Mouse (Mus musculus): Measurements from ENCODE around the gene Morn5.

Gene Morn5

GRCm38 (mm10) chr2:36048748-36049566 lies at the start of gene Morn5, which contains the start of gene Ndufa8:
Gene Morn5, plus strand, starts transcription at chr2:36049458.
Gene Ndufa8, minus strand, starts transcription at chr2:36049406.
- no peak for TF ChIP-seq POU5F1 (IDR thresholded peaks at IDR 0.05; ENCODE audit: borderline replicate concordance, low read length)
- TF ChIP-seq NANOG (IDR thresholded peaks at IDR 0.05; ENCODE audit: borderline replicate concordance, low read length), result no peak
- no peaks in the 10 kb centered on the region for H3K9me3 ChIP-seq (ENCODE audit: low read length)

GRCm38 (mm10) chr2:36000390-36000789 lies 48.9 kb upstream of the Morn5 start:
- no peak overlapping the region for H3K4me3 ChIP-seq (replicated peaks; ENCODE audit: low read length)
- peaks cover 82% of the 10 kb centered on the region for H3K27me3 ChIP-seq (ENCODE audit: insufficient read depth, low read length)
- TF ChIP-seq CTCF (conservative IDR thresholded peaks at IDR 0.05; ENCODE audit: low read length), result no peak
- TF ChIP-seq POU5F1 (IDR thresholded peaks at IDR 0.05; ENCODE audit: borderline replicate concordance, low read length), result no peak
- no peak for TF ChIP-seq NANOG (IDR thresholded peaks at IDR 0.05; ENCODE audit: borderline replicate concordance, low read length)
- H3K9me3 ChIP-seq (ENCODE audit: low read length), result no peaks in the 10 kb centered on the region
- peaks cover 12% of the 10 kb centered on the region for H3K4me1 ChIP-seq (replicated peaks; ENCODE audit: low read depth, low read length)
- no peaks in the 10 kb centered on the region for H3K36me3 ChIP-seq (ENCODE audit: insufficient read depth, low read length)

More at GRCm38 (mm10) chr2:36048748-36049566, at the start of gene Morn5, which contains the start of gene Ndufa8:
- peaks cover 25% of the 10 kb centered on the region for H3K4me1 ChIP-seq (replicated peaks; ENCODE audit: low read depth, low read length)
- peak within 1 kb of the TSS; percentile 93 for H3K4me3 ChIP-seq (replicated peaks; ENCODE audit: low read length)
- H3K27me3 ChIP-seq (ENCODE audit: insufficient read depth, low read length), result peaks cover 13% of the 10 kb centered on the region
- peaks cover 21% of the 10 kb centered on the region for H3K36me3 ChIP-seq (ENCODE audit: insufficient read depth, low read length)

- TF ChIP-seq NANOG (IDR thresholded peaks at IDR 0.05; ENCODE audit: borderline replicate concordance, low read length) (no peak), CTCF (conservative IDR thresholded peaks at IDR 0.05; ENCODE audit: low read length) (no peak), POU5F1 (IDR thresholded peaks at IDR 0.05; ENCODE audit: borderline replicate concordance, low read length) (no peak)
- H3K4me1 ChIP-seq (replicated peaks; ENCODE audit: low read depth, low read length), result peaks cover 21% of the 10 kb centered on the region
- no peaks in the 10 kb centered on the region for H3K36me3 ChIP-seq (ENCODE audit: insufficient read depth, low read length)
Measured at GRCm38 (mm10) chr2:36002188-36002587, 47.1 kb upstream of the Morn5 start.

GRCm38 (mm10) chr2:36008071-36008470 lies 41.2 kb upstream of the Morn5 start:
- H3K4me3 ChIP-seq (replicated peaks; ENCODE audit: low read length), result no peak overlapping the region
- H3K27me3 ChIP-seq (ENCODE audit: insufficient read depth, low read length), result peaks cover 81% of the 10 kb centered on the region
- TF ChIP-seq POU5F1 (IDR thresholded peaks at IDR 0.05; ENCODE audit: borderline replicate concordance, low read length) (no peak), CTCF (conservative IDR thresholded peaks at IDR 0.05; ENCODE audit: low read length) (peak; percentile 91), NANOG (IDR thresholded peaks at IDR 0.05; ENCODE audit: borderline replicate concordance, low read length) (no peak)
- H3K36me3 ChIP-seq (ENCODE audit: insufficient read depth, low read length), result no peaks in the 10 kb centered on the region
- H3K9me3 ChIP-seq (ENCODE audit: low read length), result peaks cover 6% of the 10 kb centered on the region
- H3K4me1 ChIP-seq (replicated peaks; ENCODE audit: low read depth, low read length), result peaks cover 41% of the 10 kb centered on the region

More at GRCm38 (mm10) chr2:36002188-36002587, 47.1 kb upstream of the Morn5 start:
- Histone ChIP-seq H3K4me3 (replicated peaks; ENCODE audit: low read length) (no peak overlapping the region), H3K9me3 (ENCODE audit: low read length) (no peaks in the 10 kb centered on the region), H3K27me3 (ENCODE audit: insufficient read depth, low read length) (peaks cover 80% of the 10 kb centered on the region)

- Histone ChIP-seq H3K4me1 (replicated peaks; ENCODE audit: low read depth, low read length) (peaks cover 34% of the 10 kb centered on the region), H3K36me3 (ENCODE audit: insufficient read depth, low read length) (no peaks in the 10 kb centered on the region), H3K4me3 (replicated peaks; ENCODE audit: low read length) (no peak overlapping the region), H3K9me3 (ENCODE audit: low read length) (peaks cover 20% of the 10 kb centered on the region), H3K27me3 (ENCODE audit: insufficient read depth, low read length) (peaks cover 71% of the 10 kb centered on the region)
- TF ChIP-seq POU5F1 (IDR thresholded peaks at IDR 0.05; ENCODE audit: borderline replicate concordance, low read length), result no peak
- TF ChIP-seq CTCF (conservative IDR thresholded peaks at IDR 0.05; ENCODE audit: low read length), result peak; percentile 67
Measured at GRCm38 (mm10) chr2:36009386-36009785, 39.9 kb upstream of the Morn5 start.

- Histone ChIP-seq H3K4me3 (replicated peaks; ENCODE audit: low read length) (peak overlapping the region; percentile 78), H3K36me3 (ENCODE audit: insufficient read depth, low read length) (no peaks in the 10 kb centered on the region), H3K27me3 (ENCODE audit: insufficient read depth, low read length) (peaks cover 59% of the 10 kb centered on the region), H3K4me1 (replicated peaks; ENCODE audit: low read depth, low read length) (peaks cover 30% of the 10 kb centered on the region), H3K9me3 (ENCODE audit: low read length) (peaks cover 20% of the 10 kb centered on the region)
- TF ChIP-seq POU5F1 (IDR thresholded peaks at IDR 0.05; ENCODE audit: borderline replicate concordance, low read length), result no peak
- TF ChIP-seq NANOG (IDR thresholded peaks at IDR 0.05; ENCODE audit: borderline replicate concordance, low read length), result no peak
- no peak for TF ChIP-seq CTCF (conservative IDR thresholded peaks at IDR 0.05; ENCODE audit: low read length)
Measured at GRCm38 (mm10) chr2:36010579-36010978, 38.7 kb upstream of the Morn5 start.

GRCm38 (mm10) chr2:36011331-36011825 lies 37.9 kb upstream of the Morn5 start:
- H3K9me3 ChIP-seq (ENCODE audit: low read length), result peaks cover 20% of the 10 kb centered on the region
- H3K36me3 ChIP-seq (ENCODE audit: insufficient read depth, low read length), result no peaks in the 10 kb centered on the region
- peaks cover 25% of the 10 kb centered on the region for H3K4me1 ChIP-seq (replicated peaks; ENCODE audit: low read depth, low read length)
- no peak for TF ChIP-seq NANOG (IDR thresholded peaks at IDR 0.05; ENCODE audit: borderline replicate concordance, low read length)
- TF ChIP-seq CTCF (conservative IDR thresholded peaks at IDR 0.05; ENCODE audit: low read length), result no peak
- TF ChIP-seq POU5F1 (IDR thresholded peaks at IDR 0.05; ENCODE audit: borderline replicate concordance, low read length), result no peak
- peaks cover 51% of the 10 kb centered on the region for H3K27me3 ChIP-seq (ENCODE audit: insufficient read depth, low read length)
- peak overlapping the region; percentile 78 for H3K4me3 ChIP-seq (replicated peaks; ENCODE audit: low read length)

- TF ChIP-seq NANOG (IDR thresholded peaks at IDR 0.05; ENCODE audit: borderline replicate concordance, low read length), result no peak
- no peak for TF ChIP-seq POU5F1 (IDR thresholded peaks at IDR 0.05; ENCODE audit: borderline replicate concordance, low read length)
- no peak for TF ChIP-seq CTCF (conservative IDR thresholded peaks at IDR 0.05; ENCODE audit: low read length)
- peaks cover 17% of the 10 kb centered on the region for H3K4me1 ChIP-seq (replicated peaks; ENCODE audit: low read depth, low read length)
- no peak overlapping the region for H3K4me3 ChIP-seq (replicated peaks; ENCODE audit: low read length)
- no peaks in the 10 kb centered on the region for H3K36me3 ChIP-seq (ENCODE audit: insufficient read depth, low read length)
- peaks cover 20% of the 10 kb centered on the region for H3K9me3 ChIP-seq (ENCODE audit: low read length)
- H3K27me3 ChIP-seq (ENCODE audit: insufficient read depth, low read length), result peaks cover 40% of the 10 kb centered on the region
Measured at GRCm38 (mm10) chr2:36013010-36013409, 36.2 kb upstream of the Morn5 start.

All from E14TG2a.4 (cell line).